26 mouse cellular contexts compared by ENCODE assay signal in genomic region chr6:65564657-65565039, GRCm38 (mm10). TPM values are rescaled to one million over a fixed set of nuclear protein-coding genes. Genes with fewer than 3 reads are reported as not detected.
DNase-seq lines count a peak whose midpoint lies in the region; ATAC-seq and TF ChIP-seq lines count a peak whose summit lies in the region.
"Had no signal": no experiment of that assay in that cellular context is flagged by ENCODE, and none has a peak within 500 bp of the region (broad histone marks: within the 10 kb centered on the region; RNA-seq: fewer than 3 reads in every experiment).

No protein-coding gene starts in this region.

- no peak overlapping the region for H3K27ac ChIP-seq in hindbrain, embryonic 11.5 days (ENCODE audit: low read depth, low read length)
- H3K27ac ChIP-seq: hindbrain, embryonic 13.5 days; limb, embryonic 15.5 days; liver, embryonic 15.5 days; midbrain, embryonic 15.5 days; neural tube, embryonic 15.5 days had no signal

- WGBS in hindbrain, embryonic 11.5 days: 73% methylated on average over 2 of the region's 2 CpGs

- TF ChIP-seq CTCF in G1E (IDR thresholded peaks at IDR 0.05; ENCODE audit: low read depth, low read length): no peak

- H3K27me3 ChIP-seq in G1E (ENCODE audit: insufficient read depth, low read length): no peaks in the 10 kb centered on the region
- no peaks in the 10 kb centered on the region for H3K27me3 ChIP-seq in hindbrain, embryonic 11.5 days (ENCODE audit: control insufficient read depth, insufficient read depth, low read length)
- H3K27me3 ChIP-seq: hindbrain, embryonic 13.5 days; limb, embryonic 15.5 days; liver, embryonic 15.5 days; midbrain, embryonic 15.5 days; neural tube, embryonic 15.5 days had no signal

- DNase-seq in thymus, postnatal 0 days (ENCODE audit: low spot score): peak; percentile 16
- no peak for DNase-seq in thymus, postnatal 10 days (ENCODE audit: low spot score in 2 of 2)
- no peak for DNase-seq in G1E (ENCODE audit: low spot score)
- DNase-seq in hindbrain, embryonic 11.5 days (ENCODE audit: low spot score): no peak
- DNase-seq in lung, postnatal 10 days: no peak
- DNase-seq in layer of hippocampus, adult 8-10 months (ENCODE audit: low spot score in 2 of 2): no peak
- DNase-seq: adrenal gland, adult 2 months; cerebellum, adult 9-10 months; gastrocnemius, postnatal 36 days; heart, postnatal 10 days; right cerebral cortex, postnatal 14 days had no signal

- peak; percentile 34 for ATAC-seq in G1E (ENCODE audit: extremely low read depth, insufficient number of reproducible peaks, low FRiP score, poor library complexity, severe bottlenecking)
- ATAC-seq in inflammation-experienced regulatory T-cells, adult 6 months: peak; percentile 67
- ATAC-seq in hindbrain, embryonic 11.5 days (ENCODE audit: low FRiP score): no peak
- ATAC-seq: forebrain, embryonic 14.5 days; intestine, embryonic 16.5 days; midbrain, embryonic 15.5 days had no signal

- H3K9me3 ChIP-seq in G1E (replicated peaks): no peaks in the 10 kb centered on the region
- H3K9me3 ChIP-seq in hindbrain, embryonic 11.5 days (ENCODE audit: control insufficient read depth, low read length): no peaks in the 10 kb centered on the region
- H3K9me3 ChIP-seq: hindbrain, embryonic 13.5 days; limb, embryonic 15.5 days; liver, embryonic 15.5 days; midbrain, embryonic 15.5 days; neural tube, embryonic 15.5 days had no signal

- H3K4me3 ChIP-seq in G1E (ENCODE audit: low read depth, low read length): no peak overlapping the region
- H3K4me3 ChIP-seq in hindbrain, embryonic 11.5 days (ENCODE audit: low read depth, low read length): no peak overlapping the region
- H3K4me3 ChIP-seq: hindbrain, embryonic 13.5 days; limb, embryonic 15.5 days; liver, embryonic 15.5 days; midbrain, embryonic 15.5 days; myocyte; neural tube, embryonic 15.5 days had no signal

- H3K36me3 ChIP-seq in G1E (replicated peaks): no peaks in the 10 kb centered on the region
- H3K36me3 ChIP-seq in hindbrain, embryonic 11.5 days (ENCODE audit: control insufficient read depth, insufficient read depth, low read length): no peaks in the 10 kb centered on the region
- H3K36me3 ChIP-seq: hindbrain, embryonic 13.5 days; limb, embryonic 15.5 days; liver, embryonic 15.5 days; midbrain, embryonic 15.5 days; neural tube, embryonic 15.5 days had no signal

- H3K4me1 ChIP-seq in G1E (ENCODE audit: insufficient read depth, low read depth, low read length): peaks cover 5% of the 10 kb centered on the region
- no peaks in the 10 kb centered on the region for H3K4me1 ChIP-seq in hindbrain, embryonic 11.5 days (replicated peaks; ENCODE audit: control insufficient read depth, insufficient read depth, low read length)
- H3K4me1 ChIP-seq: hindbrain, embryonic 13.5 days; limb, embryonic 15.5 days; liver, embryonic 15.5 days; midbrain, embryonic 15.5 days; neural tube, embryonic 15.5 days had no signal

- no peak overlapping the region for H3K4me2 ChIP-seq in hindbrain, embryonic 11.5 days (replicated peaks; ENCODE audit: low read depth, low read length)
- H3K4me2 ChIP-seq: heart, embryonic 11.5 days; hindbrain, embryonic 13.5 days; limb, embryonic 15.5 days; liver, embryonic 15.5 days; midbrain, embryonic 15.5 days; neural tube, embryonic 15.5 days had no signal

- H3K9ac ChIP-seq in hindbrain, embryonic 11.5 days (ENCODE audit: low read depth, low read length): no peak overlapping the region
- H3K9ac ChIP-seq: hindbrain, embryonic 13.5 days; limb, embryonic 15.5 days; liver, embryonic 15.5 days; midbrain, embryonic 15.5 days; neural tube, embryonic 15.5 days had no signal

RNA-seq across cellular contexts. Expression of gene Tnip3, which starts 39.5 kb away (rescaled TPM):
- polyA plus RNA-seq in thymus, postnatal 0 days (2015; fragmentation: Nextera tagmentation; extraction: Ambion mirVana): 1.6 and 2.0 TPM in 2 replicates
- total RNA-seq in G1E (2014; fragmentation: Nextera tagmentation) (0.19 and 0.38 TPM in 2 replicates), G1E (2017) (0.23 and 0.44 TPM in 2 replicates)
- polyA plus RNA-seq in G1E (2012): 0.06 TPM in 1 of 2 replicates, not detected in the other
- polyA plus RNA-seq in inflammation-experienced regulatory T-cells, adult 6 months (2017; shearing (Covaris generic)): 10 to 100 TPM in 1 of 3 experiments, 1 to 10 TPM in 2; 5.8 to 11.0 (median 7.8) TPM
- 0.13 TPM in 1 of 2 replicates, not detected in the other for polyA plus RNA-seq in hindbrain, embryonic 11.5 days (2014; fragmentation: Nextera tagmentation; extraction: Ambion mirVana)
- total RNA-seq in layer of hippocampus, adult 8-10 months (2022): not detected
- total RNA-seq: gastrocnemius, postnatal 36 days; layer of hippocampus, postnatal 14 days; left cerebral cortex, postnatal 14 days had no signal
- polyA plus RNA-seq: adrenal gland, adult 2 months; C2C12; cortical plate, adult 2 months; embryonic facial prominence, embryonic 11.5 days; forebrain, embryonic 14.5 days; hindbrain, embryonic 13.5 days; liver, embryonic 15.5 days; midbrain, embryonic 15.5 days; neural tube, embryonic 15.5 days had no signal
